Mouse (Mus musculus) heart, embryonic 14.5 days (tissue): ENCODE results near the gene Mars2. TPM values are rescaled to one million over a fixed set of nuclear protein-coding genes. Genes with fewer than 3 reads are reported as not detected.
A peak's percentile ranks its signal among the peaks of the same experiment; 100 is the strongest.

ENCODE experiments used
- ATAC-seq: fragments of 200-750 bp; cut with Nextera tagmentation; 2 replicates; pipeline ENCODE4 v1.8.0; 2017; ENCODE audit warnings: low read depth, moderate TSS enrichment; ENCODE audit not compliant: insufficient number of reproducible peaks, insufficient read depth, low FRiP score
- H3K27ac ChIP-seq, 2 experiments: fragments of 200-500 bp in 1 of 2; fragments of 300-500 bp in 1 of 2; sonication (generic) in 1 of 2; replicated peaks in 1 of 2; 2 replicates each; pipeline ENCODE4 v1.5.1; 2012 to 2014; ENCODE audit warnings: low read depth in 2 of 2, low read length in 2 of 2, control low read depth in 1 of 2, mild to moderate bottlenecking in 1 of 2, mixed read lengths in 1 of 2; ENCODE audit not compliant: control insufficient read depth in 1 of 2, insufficient read depth in 1 of 2
- H3K27me3 ChIP-seq: fragments of 300-500 bp; sonication (generic); 2 replicates; pipeline ENCODE4 v1.6.1; 2014; ENCODE audit warnings: mild to moderate bottlenecking, low read length, control low read depth; ENCODE audit not compliant: control insufficient read depth, insufficient read depth
- H3K36me3 ChIP-seq: fragments of 300-500 bp; sonication (generic); 2 replicates; pipeline ENCODE4 v1.6.1; 2014; ENCODE audit warnings: mild to moderate bottlenecking, control low read depth, low read length, mixed read lengths; ENCODE audit not compliant: control insufficient read depth, insufficient read depth
- H3K4me1 ChIP-seq, 2 experiments: fragments of 200-500 bp in 1 of 2; fragments of 300-500 bp in 1 of 2; sonication (generic) in 1 of 2; 2 replicates each; pipeline ENCODE4 v1.6.1; 2012 to 2014; ENCODE audit warnings: low read length in 2 of 2, control low read depth in 1 of 2, mixed read lengths in 1 of 2; ENCODE audit not compliant: control insufficient read depth in 2 of 2, insufficient read depth in 2 of 2
- H3K4me2 ChIP-seq: fragments of 300-500 bp; sonication (generic); 2 replicates; pipeline ENCODE4 v1.6.1; 2014; ENCODE audit warnings: mild to moderate bottlenecking, low read length
- H3K4me3 ChIP-seq, 2 experiments: fragments of 200-500 bp in 1 of 2; fragments of 300-500 bp in 1 of 2; sonication (generic) in 1 of 2; 2 replicates each; pipeline ENCODE4 v1.5.1; 2012 to 2014; ENCODE audit warnings: low read length in 2 of 2, mild to moderate bottlenecking in 2 of 2, control low read depth in 1 of 2, low read depth in 1 of 2, moderate library complexity in 1 of 2; ENCODE audit not compliant: control insufficient read depth in 1 of 2, insufficient read depth in 1 of 2
- H3K9ac ChIP-seq: fragments of 300-500 bp; sonication (generic); 2 replicates; pipeline ENCODE4 v1.6.1; 2014; ENCODE audit warnings: mild to moderate bottlenecking, low read length
- H3K9me3 ChIP-seq: fragments of 300-500 bp; sonication (generic); 2 replicates; pipeline ENCODE4 v1.6.1; 2016; ENCODE audit warnings: low read length, control low read depth; ENCODE audit not compliant: control insufficient read depth
- WGBS: fragments of 180-500 bp; shearing (Covaris S2); extraction: QIAGEN DNeasy Blood & Tissue Kit; methylation state at CpG from one replicate; pipeline ENCODE4 v1.1.7; 2014; 5-methylcytosine and 5-hydroxymethylcytosine counted together
- polyA plus RNA-seq: library from polyadenylated mRNA; unstranded; fragments of >200 nt; fragmentation: Nextera tagmentation; extraction: Ambion mirVana; gene quantifications from 2 replicates; pipeline ENCODE4 v1.2.1, GENCODE M21; 2014

The Mars2 gene
- polyA plus RNA-seq, 1 experiment from 2014 or later = 3.6 TPM

- Histone ChIP-seq H3K4me3 (peak overlapping the region; percentile 88 to 99), H3K4me2 (peak overlapping the region; percentile 99), H3K36me3 (no peaks in the 10 kb centered on the region), H3K4me1 (peaks cover 5 to 15% of the 10 kb centered on the region in 2 experiments; a peak in 3 of 4 replicates), H3K9me3 (no peaks in the 10 kb centered on the region), H3K9ac (peak overlapping the region; percentile 86), H3K27me3 (no peaks in the 10 kb centered on the region), H3K27ac (no peak overlapping the region)
- ATAC-seq = no peak
- WGBS = 36% methylated on average over 13 of the region's 13 CpGs
These were observed 1.5 kb downstream of the Mars2 start for GRCm38 (mm10) chr1:55238496-55238895.

DNA sequence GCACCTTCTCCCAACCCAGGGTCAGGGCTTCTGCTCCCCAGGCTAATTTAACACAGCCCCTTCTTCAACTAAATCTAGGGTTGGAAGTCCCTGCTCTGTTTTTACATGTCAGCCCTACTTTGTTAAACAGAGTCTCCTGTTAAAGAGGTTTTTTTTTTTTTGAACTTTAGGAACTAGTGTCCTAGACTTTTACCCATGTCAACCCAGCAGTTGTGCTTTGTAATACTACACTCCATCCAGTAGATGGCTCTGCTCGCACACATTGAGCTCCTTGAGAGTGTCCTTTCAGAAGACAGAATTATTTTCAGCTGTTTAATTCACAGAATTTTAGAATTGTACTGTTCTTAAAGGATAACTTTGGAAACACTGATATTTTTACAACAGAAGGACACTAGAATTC, 2.3 kb downstream of the Mars2 start:
- Histone ChIP-seq H3K36me3 (no peaks in the 10 kb centered on the region), H3K9ac (peak overlapping the region; percentile 86; the same call in 1 of the 2 replicates), H3K4me2 (peak overlapping the region; percentile 99), H3K9me3 (no peaks in the 10 kb centered on the region), H3K4me1 (peaks cover 5 to 15% of the 10 kb centered on the region in 2 experiments; a peak in 3 of 4 replicates), H3K27me3 (no peaks in the 10 kb centered on the region), H3K4me3 (peak overlapping the region in 1 of 2 experiments; percentile 88; a peak in 2 of 4 replicates), H3K27ac (no peak overlapping the region)
- 2% methylated on average over 1 of the region's 1 CpGs for WGBS
- no peak for ATAC-seq

GRCm38 (mm10) chr1:55246374-55246773, 9.4 kb downstream of the Mars2 start:
- no peaks in the 10 kb centered on the region for H3K27me3 ChIP-seq

GRCm38 (mm10) chr1:55264385-55264784, 27.4 kb downstream of the Mars2 start:
- Histone ChIP-seq H3K4me3 (no peak overlapping the region), H3K4me1 (no peaks in the 10 kb centered on the region), H3K27me3 (no peaks in the 10 kb centered on the region), H3K36me3 (no peaks in the 10 kb centered on the region), H3K4me2 (no peak overlapping the region), H3K27ac (no peak overlapping the region), H3K9ac (no peak overlapping the region), H3K9me3 (no peaks in the 10 kb centered on the region)
- WGBS = 11% methylated on average over 2 of the region's 2 CpGs
- no peak for ATAC-seq

More at GRCm38 (mm10) chr1:55246374-55246773, 9.4 kb downstream of the Mars2 start:
- Histone ChIP-seq H3K9me3 (no peaks in the 10 kb centered on the region), H3K4me2 (no peak overlapping the region), H3K36me3 (no peaks in the 10 kb centered on the region), H3K4me3 (no peak overlapping the region), H3K9ac (no peak overlapping the region), H3K4me1 (no peaks in the 10 kb centered on the region), H3K27ac (no peak overlapping the region)
- WGBS = 75% methylated on average over 2 of the region's 2 CpGs
- no peak for ATAC-seq

DNA sequence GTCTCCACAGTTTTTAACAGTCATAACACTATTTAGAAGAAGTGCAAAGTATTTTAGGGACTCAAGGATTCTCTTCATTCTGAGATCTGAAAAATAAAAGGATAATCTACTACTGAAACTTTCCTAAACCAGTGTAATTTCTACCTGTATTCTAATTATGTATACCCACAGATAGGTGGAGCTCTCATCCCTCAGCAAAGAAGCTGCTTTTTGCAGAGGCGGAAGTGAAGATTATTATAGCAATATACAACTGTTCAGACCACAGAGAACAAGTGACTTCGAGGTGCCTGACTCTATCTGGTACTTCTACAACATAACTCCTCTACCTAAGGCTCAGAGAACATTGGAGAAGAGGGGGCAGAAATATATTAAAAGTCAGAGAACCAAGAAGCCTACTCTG, 28.5 kb downstream of the Mars2 start:
- no peak for ATAC-seq
- WGBS = 64% methylated on average over 2 of the region's 2 CpGs
- no peak overlapping the region for H3K9ac ChIP-seq
- no peaks in the 10 kb centered on the region for H3K9me3 ChIP-seq
- H3K27me3 ChIP-seq = no peaks in the 10 kb centered on the region
- H3K4me2 ChIP-seq = no peak overlapping the region
- H3K4me1 ChIP-seq = no peaks in the 10 kb centered on the region
- H3K4me3 ChIP-seq = no peak overlapping the region
- H3K27ac ChIP-seq = no peak overlapping the region
- no peaks in the 10 kb centered on the region for H3K36me3 ChIP-seq

- H3K4me2 ChIP-seq = no peak overlapping the region
- no peaks in the 10 kb centered on the region for H3K27me3 ChIP-seq
- no peaks in the 10 kb centered on the region for H3K36me3 ChIP-seq
- H3K4me1 ChIP-seq = no peaks in the 10 kb centered on the region
- H3K9ac ChIP-seq = no peak overlapping the region
- 74% methylated on average over 9 of the region's 9 CpGs for WGBS
- H3K27ac ChIP-seq = no peak overlapping the region
- no peak overlapping the region for H3K4me3 ChIP-seq
- H3K9me3 ChIP-seq = no peaks in the 10 kb centered on the region
- no peak for ATAC-seq
These were observed 42.1 kb downstream of the Mars2 start for GRCm38 (mm10) chr1:55279081-55279480.

Other genes starting within 250 kb of the Mars2 start
- 199 and 203 TPM in 2 replicates for gene Sf3b1, start 209.7 kb upstream of the Mars2 start, polyA plus RNA-seq
- 18.8 and 21.4 TPM in 2 replicates for gene Coq10b, start 184.4 kb upstream of the Mars2 start, polyA plus RNA-seq
- gene Hspe1, start 149.0 kb upstream of the Mars2 start, polyA plus RNA-seq = 334 and 337 TPM in 2 replicates
- gene Hspd1, start 148.9 kb upstream of the Mars2 start, polyA plus RNA-seq = 380 and 382 TPM in 2 replicates
- gene Mob4, start 105.9 kb upstream of the Mars2 start, polyA plus RNA-seq = 121 and 122 TPM in 2 replicates
- gene Rftn2, start 10.4 kb upstream of the Mars2 start, polyA plus RNA-seq = 8.2 and 9.2 TPM in 2 replicates
- 0.39 and 0.80 TPM in 2 replicates for gene Boll, start 126.3 kb downstream of the Mars2 start, polyA plus RNA-seq
- 1.1 and 1.2 TPM in 2 replicates for gene Plcl1, start 168.7 kb downstream of the Mars2 start, polyA plus RNA-seq